Mouse (Mus musculus): ENCODE measurements at regions not wholly inside any gene's neighbourhood (a gene's known extent, or its start where the extent isn't known, plus 50 kb on each side); places are given as distances from the start of the nearest gene placed in this dataset.

DNA sequence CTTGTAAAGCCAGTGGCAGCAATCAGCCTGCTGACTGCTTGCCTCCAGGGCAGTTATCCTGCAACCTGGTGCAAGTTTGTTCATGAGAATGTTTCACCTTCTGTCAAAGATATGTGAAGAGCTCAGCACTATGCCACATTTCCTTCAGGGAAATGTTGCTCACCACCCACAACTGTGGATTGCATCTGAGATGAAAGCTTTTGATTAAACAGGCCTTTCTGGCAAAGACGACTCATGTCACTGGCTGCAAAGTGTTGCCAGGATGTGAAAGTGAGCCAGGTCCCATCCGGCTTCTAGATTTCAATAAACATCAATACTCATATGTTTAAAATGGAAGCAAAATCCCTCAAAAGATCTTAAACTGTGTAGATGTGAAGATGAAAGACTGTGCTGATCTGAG, 2121.0 kb downstream of the Gm37988 start:
- in situ Hi-C loops (cut with MboI, MseI): no loop called here

DNA sequence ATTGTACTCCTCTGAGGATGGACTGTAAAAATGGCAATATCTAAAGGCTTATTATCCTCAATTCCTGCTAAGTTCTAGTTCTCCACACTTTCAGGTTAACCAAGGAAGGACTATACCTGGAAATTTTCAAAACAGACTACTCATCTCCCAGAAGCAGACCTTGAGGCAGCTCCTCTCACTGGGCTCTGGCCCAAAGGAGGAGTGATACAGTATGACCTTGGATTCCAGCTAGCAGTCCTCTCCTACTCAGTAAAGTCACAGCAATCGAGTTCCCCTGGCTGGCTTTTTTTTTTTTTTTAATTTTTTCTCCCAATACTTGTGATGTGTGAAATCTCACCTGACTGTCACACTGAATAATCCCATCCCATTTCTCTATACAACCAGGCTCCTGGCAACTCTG, 2124.2 kb downstream of the Gm37988 start:
- in situ Hi-C loops (cut with MboI, MseI): no loop called here

DNA sequence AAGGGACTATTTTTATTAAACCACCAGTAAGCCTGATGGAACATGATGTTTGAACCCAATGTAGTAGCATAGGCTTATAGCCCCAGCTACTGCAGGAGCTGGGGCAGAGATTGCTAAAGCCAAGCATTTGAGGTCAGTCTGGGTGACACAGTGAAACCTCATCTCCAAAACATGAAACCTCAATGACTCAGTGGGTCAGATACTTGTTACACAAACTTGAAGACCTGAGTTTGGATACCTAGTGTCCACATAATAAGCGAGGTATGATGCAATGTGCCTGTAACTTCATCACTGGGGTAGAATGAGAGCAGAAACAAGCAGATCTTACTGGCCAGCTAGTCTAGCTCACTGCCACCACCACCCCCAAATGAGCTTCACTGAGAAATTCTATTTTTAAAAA, 2162.1 kb downstream of the Gm37988 start:
- in situ Hi-C loops (cut with MboI, MseI): no loop called here

- in situ Hi-C loops (cut with MboI, MseI): no loop called here
These were observed 2166.1 kb downstream of the Gm37988 start for GRCm38 (mm10) chr1:6973749-6974327.

DNA sequence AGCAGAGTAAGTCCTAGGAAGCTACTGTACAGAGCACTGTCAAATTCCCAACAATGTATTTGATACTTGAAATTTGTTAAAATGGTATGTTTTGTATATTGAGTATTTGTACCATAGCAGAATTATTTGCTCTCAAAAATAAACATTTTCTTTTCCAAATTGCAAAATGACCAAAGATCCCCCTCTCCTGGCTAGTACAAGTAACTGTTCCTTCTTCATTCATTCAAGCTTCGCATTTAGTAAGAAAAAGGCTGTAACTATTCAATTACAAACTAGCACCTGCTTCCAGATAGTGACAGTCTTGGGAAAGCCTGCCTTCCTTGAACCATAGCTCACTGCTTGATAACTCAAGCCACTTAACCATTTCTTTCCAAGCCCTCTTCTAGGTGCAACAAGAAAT, 2171.9 kb downstream of the Gm37988 start:
- in situ Hi-C loops (cut with MboI, MseI): no loop called here

DNA sequence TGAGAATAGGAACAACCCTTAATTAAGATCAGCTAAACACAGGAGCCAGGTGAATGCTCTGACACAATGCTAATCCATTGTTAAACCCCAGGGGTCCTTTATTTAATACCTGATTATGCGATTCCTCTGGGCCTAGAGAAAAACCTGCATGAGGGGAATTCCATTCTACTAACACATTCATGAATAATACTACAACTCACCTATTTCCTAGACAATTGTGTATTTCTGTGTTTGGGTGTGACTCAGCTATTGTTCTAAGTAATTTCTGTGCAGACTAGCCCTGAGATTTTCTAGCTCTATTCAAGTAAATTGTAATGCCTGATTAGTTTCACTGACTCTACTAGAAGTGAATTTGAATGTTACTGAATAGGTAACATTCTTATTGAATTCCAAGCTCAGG, 2176.5 kb downstream of the Gm37988 start:
- in situ Hi-C loops (cut with MboI, MseI): no loop called here

GRCm38 (mm10) chr1:6997611-6998010, 2189.9 kb downstream of the Gm37988 start:
- in situ Hi-C loops (cut with MboI, MseI): no loop called here

DNA sequence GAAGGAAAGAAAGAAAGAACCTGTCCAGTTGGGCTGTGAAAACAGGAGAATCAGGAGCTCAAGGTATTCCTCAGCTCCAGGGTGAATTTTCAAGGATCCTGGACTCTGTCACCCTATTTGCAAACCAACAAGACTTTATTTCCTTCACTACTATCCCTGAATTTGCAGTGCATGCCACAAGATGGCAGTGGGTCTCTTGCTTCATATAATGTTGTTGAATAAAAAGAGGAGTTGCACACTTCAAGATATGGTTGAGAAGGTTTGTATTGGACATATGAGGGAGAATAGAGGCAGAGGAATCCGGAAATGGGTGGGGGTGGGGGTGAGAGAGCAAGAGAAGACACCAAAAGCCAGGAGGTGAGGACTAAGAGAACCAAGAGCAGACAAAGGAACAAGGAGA, 2202.5 kb downstream of the Gm37988 start:
- in situ Hi-C loops (cut with MboI, MseI): loop anchor here (10.0 kb wide), 1 partner anchor 1685 kb away; no protein-coding TSS in a partner anchor
